In the genomic region with DNA sequence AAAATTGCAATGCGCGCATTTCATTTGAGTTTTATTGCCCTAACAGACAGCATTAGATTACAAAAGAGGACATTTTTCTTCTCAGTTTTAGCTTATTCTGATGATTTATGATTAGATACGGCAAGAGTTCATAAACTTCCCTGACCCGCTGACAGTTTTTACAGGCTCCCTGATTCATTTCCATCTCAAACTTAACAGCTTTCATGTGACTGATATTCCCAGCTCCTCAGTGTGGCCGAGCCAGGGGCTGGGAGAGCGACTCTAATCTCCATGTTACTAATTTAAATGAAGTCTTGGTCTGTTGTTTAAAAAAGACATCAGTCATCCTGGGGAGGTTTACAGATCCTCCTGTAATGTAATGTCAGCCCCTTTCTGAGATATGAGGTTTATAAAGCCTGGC, we compare ENCODE assay signal across 25 mouse cellular contexts.
DNase-seq lines count a peak whose midpoint lies in the region; ATAC-seq and TF ChIP-seq lines count a peak whose summit lies in the region.
"Had no signal": no experiment of that assay in that cellular context is flagged by ENCODE, and none has a peak within 500 bp of the region (broad histone marks: within the 10 kb centered on the region; RNA-seq: fewer than 3 reads in every experiment).

No protein-coding gene starts in this region.

- DNase-seq in heart, adult 11 months: peak; percentile 77
- peak; percentile 21 for DNase-seq in kidney, postnatal 10 days
- DNase-seq in kidney, adult 9 months: no peak
- DNase-seq in lung, embryonic 14.5 days: peak; percentile 32
- no peak for DNase-seq in lung, adult 2 months
- DNase-seq in mesoderm, embryonic 11.5 days (ENCODE audit: low read depth, low spot score): peak; percentile 54
- DNase-seq: adrenal gland, postnatal 10 days; adrenal gland, postnatal 36 days; cerebellum, adult 18-20 months; cerebellum, adult 9-10 months; forebrain, postnatal 0 days; gastrocnemius, adult 2 months; gastrocnemius, postnatal 14 days; heart, adult 18-20 months; heart, postnatal 14 days; heart, postnatal 4 days had no signal

- H3K4me3 ChIP-seq in heart, embryonic 12.5 days: no peak overlapping the region
- no peak overlapping the region for H3K4me3 ChIP-seq in lung, embryonic 14.5 days (ENCODE audit: low read depth, low read length)
- no peak overlapping the region for H3K4me3 ChIP-seq in lung, adult 2 months (replicated peaks; ENCODE audit: extremely low read depth, low read depth, low read length)
- H3K4me3 ChIP-seq: embryonic facial prominence, embryonic 12.5 days; embryonic facial prominence, embryonic 15.5 days; gastrocnemius, adult 2 months; heart, embryonic 13.5 days had no signal

- no peak overlapping the region for H3K9ac ChIP-seq in heart, embryonic 12.5 days
- H3K9ac ChIP-seq in lung, embryonic 14.5 days: no peak overlapping the region
- H3K9ac ChIP-seq: embryonic facial prominence, embryonic 12.5 days; embryonic facial prominence, embryonic 15.5 days; forebrain, postnatal 0 days; heart, embryonic 13.5 days; hindbrain, embryonic 14.5 days had no signal

- no peak for TF ChIP-seq CTCF in lung, embryonic 14.5 days (IDR thresholded peaks at IDR 0.05; ENCODE audit: low read depth)
- no peak for TF ChIP-seq CTCF in lung, adult 2 months (IDR thresholded peaks at IDR 0.05; ENCODE audit: insufficient read depth, low read length)

- no peak for ATAC-seq in heart, embryonic 12.5 days (ENCODE audit: insufficient number of reproducible peaks, low FRiP score)
- ATAC-seq in lung, embryonic 14.5 days (ENCODE audit: insufficient read depth): no peak
- no peak for ATAC-seq in activated CD4-positive, CD25-positive, alpha-beta regulatory T cell, adult 4 months
- ATAC-seq: CD4-positive, CD25-positive, alpha-beta regulatory T cell, adult 4 months; forebrain, embryonic 14.5 days; forebrain, postnatal 0 days; hindbrain, postnatal 0 days had no signal

- H3K9me3 ChIP-seq in heart, embryonic 12.5 days (replicated peaks): no peaks in the 10 kb centered on the region; the same call in 1 of the 2 replicates
- H3K9me3 ChIP-seq in lung, embryonic 14.5 days (ENCODE audit: low read depth, low read length): no peaks in the 10 kb centered on the region
- H3K9me3 ChIP-seq: embryonic facial prominence, embryonic 12.5 days; embryonic facial prominence, embryonic 15.5 days; heart, embryonic 13.5 days had no signal

- peaks cover 9% of the 10 kb centered on the region; the same call in 1 of the 2 replicates for H3K27me3 ChIP-seq in heart, embryonic 12.5 days (replicated peaks)
- peaks cover 45% of the 10 kb centered on the region for H3K27me3 ChIP-seq in lung, embryonic 14.5 days (ENCODE audit: insufficient read depth, low read length)

- no peak for TF ChIP-seq POLR2A in lung, adult 2 months (IDR thresholded peaks at IDR 0.05; ENCODE audit: borderline replicate concordance, extremely low read depth, low read depth, low read length)

- WGBS in heart, embryonic 12.5 days: 49% methylated on average over 6 of the region's 6 CpGs
- 26% methylated on average over 6 of the region's 6 CpGs for WGBS in lung, embryonic 14.5 days
- WGBS in lung, adult 2 months: 35% methylated on average over 6 of the region's 6 CpGs

- H3K4me1 ChIP-seq in heart, embryonic 12.5 days (replicated peaks): peaks cover 21% of the 10 kb centered on the region
- peaks cover 5% of the 10 kb centered on the region; the same call in 1 of the 2 replicates for H3K4me1 ChIP-seq in lung, embryonic 14.5 days (ENCODE audit: insufficient read depth)
- no peaks in the 10 kb centered on the region for H3K4me1 ChIP-seq in lung, adult 2 months (ENCODE audit: control insufficient read depth, insufficient read depth, low read length)
- H3K4me1 ChIP-seq: embryonic facial prominence, embryonic 12.5 days had no signal

- H3K27ac ChIP-seq in heart, embryonic 12.5 days (ENCODE audit: poor library complexity, severe bottlenecking): no peak overlapping the region
- H3K27ac ChIP-seq in lung, embryonic 14.5 days (ENCODE audit: low read depth): no peak overlapping the region
- H3K27ac ChIP-seq: embryonic facial prominence, embryonic 12.5 days; embryonic facial prominence, embryonic 15.5 days; gastrocnemius, adult 2 months; heart, embryonic 13.5 days; hindbrain, embryonic 14.5 days; hindbrain, postnatal 0 days had no signal

- no peak overlapping the region for H3K4me2 ChIP-seq in heart, embryonic 12.5 days
- no peak overlapping the region for H3K4me2 ChIP-seq in lung, embryonic 14.5 days
- H3K4me2 ChIP-seq: embryonic facial prominence, embryonic 12.5 days; embryonic facial prominence, embryonic 15.5 days; heart, embryonic 13.5 days; hindbrain, embryonic 14.5 days had no signal

- no peaks in the 10 kb centered on the region for H3K36me3 ChIP-seq in heart, embryonic 12.5 days
- H3K36me3 ChIP-seq in lung, embryonic 14.5 days (ENCODE audit: insufficient read depth): no peaks in the 10 kb centered on the region
- H3K36me3 ChIP-seq: embryonic facial prominence, embryonic 12.5 days; embryonic facial prominence, embryonic 15.5 days; heart, embryonic 13.5 days had no signal

Comparison
In these comparisons a context has a peak if more than half of its experiments do, and no peak if none do; other contexts are left out.
1. DNase-seq: peak in heart, adult 11 months (single experiment), kidney, postnatal 10 days (single experiment), lung, embryonic 14.5 days (single experiment) and mesoderm, embryonic 11.5 days (single experiment); none in kidney, adult 9 months (single experiment) and lung, adult 2 months (single experiment).